Mouse (Mus musculus) gastrocnemius, adult 18-20 months (tissue): ENCODE data around the gene Tnr. TPM values are rescaled to one million over a fixed set of nuclear protein-coding genes. Genes with fewer than 3 reads are reported as not detected.

Experiments
- DNase-seq: peaks from one replicate; pipeline ENCODE4 v3.0.0; 2021; ENCODE audit warnings: low spot score
- total RNA-seq, 2 experiments: library from RNA; stranded (reverse); gene quantifications; 2 replicates each; pipeline ENCODE4 v1.2.3; 2021

The Tnr gene
- total RNA-seq, 2 experiments from 2014 or later, result not detected

DNA sequence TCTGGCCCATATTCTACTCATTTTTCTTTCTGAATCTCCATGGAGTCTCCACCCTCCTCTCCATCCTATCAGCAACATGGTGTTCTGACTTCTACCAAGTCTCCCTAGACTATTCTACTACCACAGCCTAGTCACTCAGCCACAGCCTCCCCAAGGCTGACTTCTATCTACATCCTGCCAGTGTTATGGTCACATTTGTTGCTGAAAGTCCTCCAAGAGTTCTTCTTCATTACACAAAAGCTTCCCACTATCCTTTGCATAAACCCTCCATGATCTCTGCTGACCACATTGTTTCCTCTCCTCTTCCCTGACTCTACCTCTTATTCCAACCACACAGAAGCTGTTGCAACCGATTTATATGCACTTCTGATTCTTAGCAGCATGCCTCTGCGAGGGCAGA lies 272.5 kb downstream of the Tnr start:
- DNase-seq, result no peak

GRCm38 (mm10) chr1:159800366-159800765 lies 276.8 kb downstream of the Tnr start:
- DNase-seq, result no peak

DNA sequence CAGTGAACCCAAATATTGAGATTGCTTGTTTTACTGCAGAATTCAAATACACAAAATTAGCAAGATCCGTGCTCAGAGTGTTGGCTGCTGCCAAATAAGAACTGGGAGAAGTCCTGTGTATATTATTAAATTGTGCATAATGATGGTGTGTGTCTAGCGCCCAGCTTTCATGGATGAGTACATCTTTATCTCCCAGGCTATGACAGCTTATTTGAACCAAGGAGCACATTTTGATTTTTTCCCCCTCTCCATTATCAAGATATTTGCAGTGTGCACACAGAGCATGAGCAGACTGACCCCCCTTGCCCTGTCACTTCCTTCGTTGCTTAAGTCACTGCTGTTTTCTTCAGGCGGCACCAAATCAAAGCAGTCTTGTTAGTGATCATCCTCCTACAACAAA lies 278.2 kb downstream of the Tnr start:
- DNase-seq, result no peak

DNA sequence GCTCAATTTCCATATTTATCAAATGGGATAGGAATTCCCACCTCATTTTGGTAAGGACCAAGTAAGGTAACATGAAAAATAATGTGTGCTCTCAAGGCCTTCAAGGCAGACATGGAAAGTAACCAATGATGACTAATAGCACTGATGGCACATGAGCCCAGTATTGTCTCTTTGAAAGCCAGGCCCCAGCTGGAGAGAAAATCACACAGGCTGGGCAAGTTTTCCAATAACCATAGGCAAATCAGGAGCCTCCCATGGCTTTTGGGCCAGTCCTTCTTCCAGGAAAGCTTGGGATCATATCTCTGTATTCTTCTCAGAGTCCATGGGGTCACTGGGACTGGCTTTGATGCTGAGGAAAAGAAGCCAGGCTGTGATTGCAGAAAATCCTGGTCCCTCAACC lies 280.1 kb downstream of the Tnr start:
- DNase-seq, result no peak

DNA sequence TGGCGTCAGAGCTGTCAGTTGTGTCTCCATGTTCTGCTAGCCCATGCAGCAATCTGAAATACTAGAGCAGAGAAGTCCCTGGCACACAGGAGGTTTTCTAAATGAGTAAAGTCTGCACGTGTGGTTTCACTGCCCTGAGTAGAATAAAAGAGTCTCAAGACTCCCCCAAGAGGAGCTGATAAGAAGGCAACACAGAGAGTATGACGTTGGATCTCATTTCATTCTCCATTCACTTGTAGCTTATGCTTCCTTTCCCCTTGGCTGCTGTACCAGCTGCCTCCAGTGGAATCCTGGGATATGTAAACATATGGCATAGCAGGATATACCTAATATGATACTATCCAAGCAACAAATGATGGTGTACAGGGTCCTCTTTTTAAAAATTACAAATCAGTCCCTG lies 285.9 kb downstream of the Tnr start:
- DNase-seq, result no peak

- DNase-seq, result no peak
These were observed 288.2 kb downstream of the Tnr start for GRCm38 (mm10) chr1:159811805-159812204.

DNA sequence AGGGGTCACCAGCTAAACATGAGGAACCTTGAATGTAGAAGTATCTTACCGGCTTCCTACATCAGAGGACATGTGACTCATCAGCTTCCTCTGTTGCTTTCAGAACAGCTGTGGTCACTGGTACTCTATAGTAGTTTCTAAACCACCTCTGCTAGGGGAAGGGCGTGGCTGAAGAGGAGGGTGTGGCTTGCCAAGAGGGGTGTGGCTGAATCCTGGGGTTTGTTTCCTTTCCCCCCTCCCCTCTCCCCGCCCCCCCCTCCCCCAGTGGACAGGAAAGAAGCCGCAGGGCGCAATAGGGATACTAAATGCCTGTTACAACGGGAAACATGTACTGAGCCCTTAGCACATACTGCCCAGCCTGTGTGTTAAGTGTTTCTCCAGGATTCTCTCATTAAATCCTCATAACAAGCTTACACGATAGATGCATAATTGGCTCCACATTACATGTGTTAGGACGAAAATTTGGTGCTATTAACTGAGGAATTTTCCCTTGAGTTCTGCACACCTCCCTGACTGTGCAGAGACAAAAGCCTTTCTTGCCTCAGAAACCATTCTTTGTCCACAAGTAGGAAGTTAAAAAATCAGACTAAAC lies 289.3 kb downstream of the Tnr start:
- DNase-seq, result peak; percentile 3

GRCm38 (mm10) chr1:159814348-159814747 lies 290.8 kb downstream of the Tnr start:
- DNase-seq, result no peak

DNA sequence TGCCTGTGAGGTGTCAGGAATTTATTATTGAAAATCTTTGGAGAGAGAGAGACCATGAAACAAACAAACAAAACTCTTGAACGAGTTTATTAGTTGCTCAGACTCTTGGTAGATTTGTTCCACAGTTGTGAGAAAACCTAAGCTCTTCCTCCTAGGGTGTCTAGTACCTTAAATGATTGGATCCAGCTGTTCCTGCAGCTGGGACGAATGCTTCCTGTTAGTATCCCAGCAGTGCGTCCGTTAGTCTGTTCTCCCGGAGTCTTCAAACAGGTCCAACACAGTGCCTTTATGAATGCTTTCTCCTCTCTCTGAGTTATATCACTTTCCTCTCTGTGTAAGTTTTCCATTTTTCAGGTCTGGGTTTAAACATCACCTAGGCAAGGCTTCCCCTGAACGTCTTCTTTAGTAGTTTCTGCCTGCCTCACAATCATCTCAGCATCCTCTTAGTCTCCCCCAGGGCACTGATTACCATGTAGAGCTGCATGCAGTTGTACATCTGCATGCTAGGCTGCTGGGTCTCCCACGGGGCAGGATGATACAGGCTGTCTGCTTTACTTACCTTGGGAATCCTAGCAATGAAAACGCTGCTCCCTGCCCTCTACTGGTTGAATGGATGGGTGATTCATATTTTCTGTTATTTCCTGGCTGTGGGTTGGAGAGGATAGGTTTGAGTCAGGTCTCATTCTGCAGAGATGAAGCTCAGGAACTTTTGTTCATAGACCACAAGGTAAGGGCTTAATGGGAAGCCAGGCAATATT lies 293.2 kb downstream of the Tnr start:
- no peak for DNase-seq

DNA sequence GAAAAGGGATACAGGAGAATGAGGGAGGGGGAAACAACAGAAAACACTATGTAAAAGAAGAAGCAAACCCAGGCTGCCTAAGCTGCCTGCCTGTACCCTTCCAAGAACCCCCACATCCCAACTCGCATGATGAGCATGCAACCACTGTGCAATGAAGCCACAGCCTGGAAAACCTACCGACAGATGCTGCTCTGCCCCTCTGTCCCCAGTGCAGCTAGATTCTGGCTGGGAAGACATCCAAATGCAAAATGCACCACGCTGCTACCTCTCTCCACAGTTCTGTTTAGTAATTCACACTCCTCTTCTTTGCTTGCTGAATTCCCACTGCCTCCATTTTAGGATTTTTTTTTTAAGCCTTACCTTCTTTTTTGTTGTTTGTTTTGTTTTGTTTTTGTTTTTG lies 295.9 kb downstream of the Tnr start:
- DNase-seq, result no peak

DNA sequence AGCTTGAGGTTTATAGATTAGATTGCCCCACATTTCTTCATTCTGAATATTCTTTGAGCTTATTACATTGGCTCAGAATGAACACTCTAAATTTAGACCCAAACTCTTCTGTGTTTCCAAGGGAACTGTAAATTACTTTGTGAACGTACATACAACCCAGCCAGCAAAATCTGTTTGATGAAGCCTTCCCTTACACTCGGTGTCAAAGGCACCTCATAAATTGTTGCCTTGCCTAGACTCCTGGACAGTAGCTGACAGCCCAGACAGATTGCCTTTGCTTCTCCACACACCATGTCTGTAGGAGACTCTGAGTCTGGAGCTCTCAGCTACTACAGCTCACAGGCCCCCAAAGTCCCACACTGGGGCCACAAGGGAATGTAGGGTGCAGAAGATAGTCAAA lies 298.8 kb downstream of the Tnr start:
- DNase-seq, result no peak

DNA sequence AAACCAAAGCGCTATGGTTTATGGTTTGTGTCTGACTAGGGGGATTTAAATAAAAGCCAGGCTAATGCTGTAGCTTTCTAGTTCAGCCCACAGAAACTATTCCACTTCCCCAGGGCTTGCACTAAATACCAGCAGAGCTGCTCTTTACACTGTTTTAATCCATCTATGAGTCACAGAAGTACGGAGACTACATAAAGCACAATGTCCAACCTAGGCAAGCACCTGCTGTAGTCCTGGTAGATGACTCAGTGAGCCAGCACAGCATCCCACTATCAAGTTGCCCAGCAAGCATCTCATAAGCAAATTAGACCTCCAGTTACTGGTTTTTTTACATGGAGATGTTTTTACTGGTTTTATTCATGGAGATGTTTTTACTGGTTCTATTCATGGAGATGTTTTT lies 305.0 kb downstream of the Tnr start:
- no peak for DNase-seq

DNA sequence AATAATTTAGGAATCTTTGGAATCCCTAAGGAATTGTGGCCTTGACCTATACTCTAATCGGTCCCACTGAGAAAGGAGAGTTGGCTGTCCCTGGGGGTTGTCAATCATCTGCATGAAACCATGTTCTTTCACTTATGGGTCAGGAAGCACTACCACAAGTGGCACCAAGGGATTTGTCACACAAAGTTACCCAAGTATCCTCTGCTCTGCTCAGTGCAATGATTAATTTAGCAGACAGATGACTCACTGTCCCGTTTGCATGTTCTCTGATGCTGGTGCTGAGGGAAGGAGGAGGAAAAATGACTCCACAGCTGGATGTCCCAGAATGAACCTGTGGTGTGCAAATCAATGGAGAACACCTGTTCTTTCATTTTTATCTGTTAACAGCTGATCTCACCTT lies 309.6 kb downstream of the Tnr start:
- peak; percentile 4 for DNase-seq

GRCm38 (mm10) chr1:159833646-159834338 lies 310.2 kb downstream of the Tnr start:
- no peak for DNase-seq

DNA sequence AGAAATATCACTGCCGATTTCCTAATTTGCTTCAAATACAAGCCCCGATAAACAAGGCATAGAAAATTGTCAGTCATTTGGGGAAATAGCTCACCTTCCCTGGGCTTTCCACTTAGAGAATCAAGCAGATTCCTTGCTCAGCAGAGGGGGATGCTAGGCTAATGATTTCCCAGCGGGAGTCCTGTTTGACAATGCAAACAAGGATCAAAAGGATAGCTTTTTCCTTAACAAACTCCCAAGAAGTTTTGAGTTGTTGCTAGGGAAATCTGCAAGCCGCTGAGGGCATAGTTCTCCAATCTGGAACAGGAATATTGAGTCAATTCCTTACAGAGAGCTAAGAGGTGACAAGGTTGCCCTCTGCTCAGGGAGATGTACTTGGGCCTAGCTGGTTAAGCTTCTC lies 311.6 kb downstream of the Tnr start:
- DNase-seq, result no peak

DNA sequence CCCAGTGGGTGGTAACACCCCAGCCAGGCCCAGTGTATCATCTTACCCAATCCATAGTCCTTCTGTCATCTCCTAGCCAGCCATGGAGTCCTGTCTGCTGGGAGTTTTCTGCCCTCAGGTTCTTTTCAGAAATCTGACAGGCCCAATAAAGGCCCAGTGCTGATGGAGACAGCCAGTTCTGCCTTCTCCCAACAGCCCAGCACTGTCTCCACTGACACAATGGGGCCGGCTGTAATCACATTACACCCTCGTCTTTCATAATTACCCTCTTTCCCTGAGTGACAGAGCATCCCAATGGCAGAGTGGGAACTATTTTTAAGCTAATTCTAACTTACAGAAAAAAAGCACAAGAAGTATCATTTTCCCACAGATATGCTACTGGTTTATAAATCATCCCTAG lies 316.8 kb downstream of the Tnr start:
- DNase-seq, result no peak

- no peak for DNase-seq
These were observed 319.3 kb downstream of the Tnr start for GRCm38 (mm10) chr1:159842876-159843275.

- DNase-seq, result no peak
These were observed 328.5 kb downstream of the Tnr start for GRCm38 (mm10) chr1:159852088-159852487.

GRCm38 (mm10) chr1:159854261-159854660 lies 330.7 kb downstream of the Tnr start:
- DNase-seq, result no peak

DNA sequence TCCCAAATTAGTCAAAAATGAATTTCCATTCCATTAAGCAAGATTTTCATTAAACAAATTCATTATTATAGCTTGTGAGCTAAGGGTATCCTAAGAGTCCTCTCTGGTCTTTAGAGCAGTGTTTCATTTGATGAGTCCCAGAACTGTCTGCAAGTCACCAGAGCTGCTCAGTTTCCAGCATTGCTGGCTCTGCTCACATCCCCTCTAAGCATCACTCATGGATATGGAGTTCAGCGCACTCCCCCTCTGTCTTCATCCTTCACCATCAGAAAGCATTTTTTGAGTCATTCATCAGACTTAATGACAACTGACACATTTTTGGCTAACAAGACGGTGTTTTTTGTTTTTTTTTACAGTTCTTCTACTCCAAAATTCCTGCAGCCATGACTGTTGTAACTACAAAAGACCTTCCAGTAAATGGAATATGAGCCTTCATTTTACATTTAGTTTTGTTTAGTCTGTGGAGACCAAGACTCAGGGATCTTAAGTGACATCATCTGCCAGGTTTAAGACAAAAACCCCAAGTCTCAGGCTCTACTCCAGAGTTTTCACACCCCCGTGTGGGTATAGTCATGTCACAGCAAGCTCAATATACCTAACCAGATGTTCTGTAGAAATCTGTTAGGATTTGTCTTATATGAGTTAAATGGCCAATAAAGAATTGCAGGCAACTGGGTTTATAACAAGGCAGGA lies 338.4 kb downstream of the Tnr start:
- DNase-seq, result no peak

- DNase-seq, result no peak
These were observed 342.1 kb downstream of the Tnr start for GRCm38 (mm10) chr1:159865696-159866095.
